Mouse (Mus musculus): ENCODE results near the gene Olfr801. TPM values are rescaled to one million over a fixed set of nuclear protein-coding genes. Genes with fewer than 3 reads are reported as not detected.

Gene Olfr801
- polyA plus RNA-seq (2012; rRNA removed) (not detected in 2 replicates), polyA plus RNA-seq (2014; fragmentation: Nextera tagmentation; extraction: Ambion mirVana) (not detected in 2 replicates)

- no peak for TF ChIP-seq POLR2A (IDR thresholded peaks at IDR 0.05; ENCODE audit: borderline replicate concordance, extremely low read depth, insufficient read depth, insufficient read length)
- no peak for ATAC-seq (ENCODE audit: low FRiP score, low read depth)
- H3K27me3 ChIP-seq (ENCODE audit: control insufficient read depth, insufficient read depth, low read length) = no peaks in the 10 kb centered on the region
- H3K4me3 ChIP-seq (replicated peaks; ENCODE audit: low read length) = no peak within 1 kb of the TSS
- no peak within 1 kb of the TSS for H3K9ac ChIP-seq (ENCODE audit: low read depth, low read length, severe bottlenecking)
- DNase-seq (ENCODE audit: low spot score) = no peak
- H3K27ac ChIP-seq (replicated peaks; ENCODE audit: low read depth, low read length) = no peak within 1 kb of the TSS
- H3K4me2 ChIP-seq (replicated peaks; ENCODE audit: low read depth, low read length, severe bottlenecking) = no peak within 1 kb of the TSS
- H3K9me3 ChIP-seq (ENCODE audit: control insufficient read depth, low read length) = no peaks in the 10 kb centered on the region
- 68% methylated on average over 1 of the region's 1 CpGs for WGBS
- no peaks in the 10 kb centered on the region for H3K4me1 ChIP-seq (ENCODE audit: control insufficient read depth, insufficient read depth, low read length)
- no peaks in the 10 kb centered on the region for H3K36me3 ChIP-seq (ENCODE audit: control insufficient read depth, insufficient read depth, low read length)
Observed at GRCm38 (mm10) chr10:129673765-129674164, at the start of gene Olfr801. Gene Olfr801 (minus strand): TSS chr10:129673865.

DNA sequence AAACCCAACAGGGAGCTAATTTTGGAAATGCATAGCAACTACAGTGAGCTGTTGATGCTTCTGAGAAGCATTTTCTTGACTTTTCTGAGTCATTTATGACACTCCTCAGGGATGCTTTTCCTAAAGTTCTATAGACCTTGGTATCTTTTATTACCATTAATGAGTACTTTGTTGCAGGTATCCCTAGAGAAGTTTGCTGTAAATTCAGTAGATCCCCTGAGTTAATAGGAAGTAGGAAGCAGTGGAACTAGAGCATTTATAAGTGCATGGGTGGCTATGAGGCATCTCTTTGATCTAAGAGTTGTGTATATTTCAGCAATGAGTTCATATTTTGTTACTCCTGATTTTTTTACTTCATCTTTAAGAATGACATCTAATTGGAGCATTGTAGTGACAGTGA, 29.2 kb upstream of the Olfr801 start, which contains the start of gene Olfr804:
Gene Olfr804 (plus strand): TSS at position 301 of the 400 bp plus-strand sequence.
- Histone ChIP-seq H3K36me3 (ENCODE audit: control insufficient read depth, insufficient read depth, low read length) (no peaks in the 10 kb centered on the region), H3K4me3 (replicated peaks; ENCODE audit: low read length) (no peak within 1 kb of the TSS), H3K9me3 (ENCODE audit: control insufficient read depth, low read length) (no peaks in the 10 kb centered on the region), H3K27me3 (ENCODE audit: control insufficient read depth, insufficient read depth, low read length) (no peaks in the 10 kb centered on the region), H3K4me2 (replicated peaks; ENCODE audit: low read depth, low read length, severe bottlenecking) (no peak within 1 kb of the TSS), H3K9ac (ENCODE audit: low read depth, low read length, severe bottlenecking) (no peak within 1 kb of the TSS), H3K27ac (replicated peaks; ENCODE audit: low read depth, low read length) (no peak within 1 kb of the TSS), H3K4me1 (ENCODE audit: control insufficient read depth, insufficient read depth, low read length) (no peaks in the 10 kb centered on the region)
- TF ChIP-seq POLR2A (IDR thresholded peaks at IDR 0.05; ENCODE audit: borderline replicate concordance, extremely low read depth, insufficient read depth, insufficient read length) = no peak
- no peak for DNase-seq (ENCODE audit: low spot score)
- ATAC-seq (ENCODE audit: low FRiP score, low read depth) = no peak

DNA sequence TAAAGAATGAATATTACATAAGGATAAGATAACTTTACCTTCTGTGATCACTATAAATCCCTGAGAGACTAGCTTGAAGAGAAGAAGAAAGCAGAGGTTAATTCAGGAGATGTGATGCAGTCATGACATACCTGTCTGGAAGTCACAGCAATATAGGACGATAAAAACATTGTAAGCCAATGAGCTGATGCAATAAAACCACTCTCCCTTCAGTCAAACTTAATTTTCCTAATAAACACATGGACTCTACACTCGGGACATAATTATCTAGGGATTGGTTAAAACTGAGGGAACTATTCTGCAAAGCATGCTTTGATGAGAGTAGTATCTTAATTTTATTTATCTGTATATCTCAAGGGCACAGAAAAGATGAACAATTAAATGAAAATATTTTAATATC, 20.5 kb upstream of the Olfr801 start, which contains the start of gene Olfr803:
Gene Olfr803 (minus strand): TSS at position 101 of the 400 bp plus-strand sequence.
- 62% methylated on average over 2 of the region's 2 CpGs for WGBS

GRCm38 (mm10) chr10:129688069-129688468, 14.4 kb upstream of the Olfr801 start, which contains the start of gene Olfr802:
Gene Olfr802 (minus strand): TSS chr10:129688169.
- 70% methylated on average over 1 of the region's 1 CpGs for WGBS
- no peak within 1 kb of the TSS for H3K4me2 ChIP-seq (replicated peaks; ENCODE audit: low read depth, low read length, severe bottlenecking)
- no peak within 1 kb of the TSS for H3K27ac ChIP-seq (replicated peaks; ENCODE audit: low read depth, low read length)
- no peaks in the 10 kb centered on the region for H3K9me3 ChIP-seq (ENCODE audit: control insufficient read depth, low read length)
- no peak within 1 kb of the TSS for H3K9ac ChIP-seq (ENCODE audit: low read depth, low read length, severe bottlenecking)
- no peaks in the 10 kb centered on the region for H3K4me1 ChIP-seq (ENCODE audit: control insufficient read depth, insufficient read depth, low read length)
- no peak for TF ChIP-seq POLR2A (IDR thresholded peaks at IDR 0.05; ENCODE audit: borderline replicate concordance, extremely low read depth, insufficient read depth, insufficient read length)
- DNase-seq (ENCODE audit: low spot score) (no peak), ATAC-seq (ENCODE audit: low FRiP score, low read depth) (no peak)
- H3K4me3 ChIP-seq (replicated peaks; ENCODE audit: low read length) = no peak within 1 kb of the TSS
- H3K36me3 ChIP-seq (ENCODE audit: control insufficient read depth, insufficient read depth, low read length) = no peaks in the 10 kb centered on the region
- H3K27me3 ChIP-seq (ENCODE audit: control insufficient read depth, insufficient read depth, low read length) = no peaks in the 10 kb centered on the region

More for the DNA sequence above, 20.5 kb upstream of the Olfr801 start, which contains the start of gene Olfr803:
- Histone ChIP-seq H3K4me2 (replicated peaks; ENCODE audit: low read depth, low read length, severe bottlenecking) (no peak within 1 kb of the TSS), H3K4me3 (replicated peaks; ENCODE audit: low read length) (no peak within 1 kb of the TSS), H3K9me3 (ENCODE audit: control insufficient read depth, low read length) (no peaks in the 10 kb centered on the region), H3K4me1 (ENCODE audit: control insufficient read depth, insufficient read depth, low read length) (no peaks in the 10 kb centered on the region), H3K36me3 (ENCODE audit: control insufficient read depth, insufficient read depth, low read length) (no peaks in the 10 kb centered on the region), H3K27me3 (ENCODE audit: control insufficient read depth, insufficient read depth, low read length) (no peaks in the 10 kb centered on the region), H3K9ac (ENCODE audit: low read depth, low read length, severe bottlenecking) (no peak within 1 kb of the TSS), H3K27ac (replicated peaks; ENCODE audit: low read depth, low read length) (no peak within 1 kb of the TSS)
- TF ChIP-seq POLR2A (IDR thresholded peaks at IDR 0.05; ENCODE audit: borderline replicate concordance, extremely low read depth, insufficient read depth, insufficient read length) = no peak
- DNase-seq (ENCODE audit: low spot score) = no peak
- ATAC-seq (ENCODE audit: low FRiP score, low read depth) = no peak

DNA sequence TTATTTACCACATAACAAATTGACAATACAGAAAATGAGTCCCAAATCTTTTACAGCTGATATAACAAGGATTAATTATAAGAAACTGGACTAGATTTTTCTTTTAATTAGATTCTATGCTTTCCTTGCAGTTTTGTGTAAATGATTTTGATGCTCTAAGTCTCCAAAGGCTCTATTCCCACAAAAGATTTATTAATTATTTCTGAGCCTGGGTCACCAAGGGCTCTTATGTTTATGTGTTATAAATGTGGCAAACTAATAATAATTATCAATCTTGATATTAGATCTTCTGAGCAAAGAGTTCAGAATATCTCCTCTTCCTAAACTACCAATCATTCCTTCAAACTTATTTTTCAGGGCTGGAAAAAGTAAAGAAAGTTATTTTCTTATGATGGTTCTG, 16.3 kb downstream of the Olfr801 start, which contains the start of gene Olfr800:
Gene Olfr800 (plus strand): TSS at position 301 of the 400 bp plus-strand sequence.
- Histone ChIP-seq H3K4me2 (replicated peaks; ENCODE audit: low read depth, low read length, severe bottlenecking) (no peak within 1 kb of the TSS), H3K27ac (replicated peaks; ENCODE audit: low read depth, low read length) (no peak within 1 kb of the TSS), H3K36me3 (ENCODE audit: control insufficient read depth, insufficient read depth, low read length) (no peaks in the 10 kb centered on the region), H3K27me3 (ENCODE audit: control insufficient read depth, insufficient read depth, low read length) (no peaks in the 10 kb centered on the region), H3K4me1 (ENCODE audit: control insufficient read depth, insufficient read depth, low read length) (no peaks in the 10 kb centered on the region), H3K4me3 (replicated peaks; ENCODE audit: low read length) (no peak within 1 kb of the TSS), H3K9me3 (ENCODE audit: control insufficient read depth, low read length) (no peaks in the 10 kb centered on the region), H3K9ac (ENCODE audit: low read depth, low read length, severe bottlenecking) (no peak within 1 kb of the TSS)
- TF ChIP-seq POLR2A (IDR thresholded peaks at IDR 0.05; ENCODE audit: borderline replicate concordance, extremely low read depth, insufficient read depth, insufficient read length) = no peak
- DNase-seq (ENCODE audit: low spot score) (no peak), ATAC-seq (ENCODE audit: low FRiP score, low read depth) (no peak)
